Mouse (Mus musculus): ENCODE measurements around the gene Tmem80.
A peak's percentile ranks its signal among the peaks of the same experiment; 100 is the strongest.

The Tmem80 gene

GRCm38 (mm10) chr7:141326546-141327446 lies 743 bp upstream of the Tmem80 start:
- peak; percentile 30 for DNase-seq (ENCODE audit: low spot score)

- DNase-seq (ENCODE audit: low spot score): peak; percentile 44
These were observed 943 bp downstream of the Tmem80 start for GRCm38 (mm10) chr7:141328373-141328990.

DNA sequence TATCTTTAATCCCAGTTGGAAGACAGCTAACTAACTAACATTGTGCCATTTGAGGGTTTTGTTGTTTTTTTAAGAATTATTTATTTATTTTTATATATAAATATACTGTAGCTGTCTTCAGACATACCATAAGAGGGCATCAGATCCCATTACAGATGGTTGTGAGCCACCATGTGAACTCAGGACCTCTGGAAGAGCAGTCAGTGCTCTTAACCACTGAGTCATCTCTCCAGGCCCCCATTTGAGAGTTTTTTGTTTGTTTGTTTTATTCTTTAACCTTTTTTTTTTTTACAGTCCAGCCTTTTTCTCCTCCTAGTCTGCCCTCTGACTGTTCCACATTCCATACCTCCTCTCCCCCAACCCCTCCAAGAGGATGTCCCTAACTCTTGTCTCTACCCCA lies 3.2 kb downstream of the Tmem80 start:
- no peak for DNase-seq (ENCODE audit: low spot score)

DNA sequence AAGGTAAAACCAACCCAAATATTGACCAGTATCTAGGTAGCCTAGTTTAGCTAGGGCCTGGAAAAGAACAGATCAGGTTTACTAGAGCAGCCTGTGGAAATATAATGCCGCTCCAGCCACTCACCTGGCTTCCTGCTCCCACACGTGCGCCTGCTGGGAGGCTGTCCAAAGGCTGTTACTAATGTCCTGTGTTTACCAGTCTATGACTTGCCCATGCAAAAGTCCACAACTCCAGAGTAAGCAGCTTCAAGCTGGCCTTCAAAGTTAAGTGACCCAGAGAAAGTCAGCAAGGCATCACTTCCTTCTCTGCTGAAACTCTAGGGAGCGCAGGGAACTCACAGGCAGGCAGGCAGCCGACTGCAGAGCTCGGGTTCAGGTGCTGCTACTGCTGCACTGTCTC lies 4.5 kb downstream of the Tmem80 start:
- DNase-seq (ENCODE audit: low spot score): no peak

DNA sequence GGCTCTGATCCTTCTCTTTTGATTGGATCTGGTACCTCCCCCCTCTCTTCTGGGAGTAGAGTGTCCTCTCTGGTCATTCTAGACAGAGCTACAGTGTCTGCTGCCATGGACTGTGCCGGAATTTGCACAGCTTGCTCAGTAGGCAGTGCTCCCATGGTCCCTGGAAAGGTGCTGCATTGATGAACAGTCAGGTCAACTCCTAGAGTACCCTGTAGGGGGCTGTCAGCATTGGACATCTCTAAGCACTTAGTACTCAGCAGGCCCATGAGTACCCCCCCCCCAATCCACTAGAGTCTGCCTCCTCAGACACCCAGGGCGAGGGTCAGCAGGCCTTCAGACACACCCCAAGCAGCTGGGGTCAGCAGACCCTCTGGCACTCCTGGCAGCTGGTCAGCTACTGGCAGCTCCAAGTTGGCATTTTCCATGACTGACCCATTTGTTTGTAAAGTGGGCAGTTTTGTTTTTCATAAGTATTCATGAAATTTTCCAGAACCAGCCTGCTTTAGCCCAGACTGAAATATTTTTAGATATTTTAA lies 7.6 kb downstream of the Tmem80 start:
- DNase-seq (ENCODE audit: low spot score): no peak

DNA sequence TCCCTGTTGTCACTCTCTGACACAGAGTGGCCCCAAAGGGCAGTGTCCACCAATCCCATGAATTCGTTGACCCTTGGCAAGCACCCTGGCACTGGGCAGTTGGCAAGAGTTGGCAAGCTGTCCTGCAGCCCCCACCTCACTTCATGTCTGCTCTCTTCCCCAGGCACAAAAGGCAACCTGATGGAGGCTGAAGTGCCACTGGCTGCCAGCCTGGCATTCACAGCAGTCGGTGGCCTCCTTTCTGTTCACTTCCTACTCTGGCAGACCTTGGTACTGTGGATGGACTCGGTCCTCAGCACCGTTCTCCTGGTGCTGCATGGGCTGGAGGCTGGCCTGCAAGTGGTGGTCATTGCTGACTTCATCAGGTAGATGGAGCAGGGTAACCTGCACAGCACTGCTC lies 8.1 kb downstream of the Tmem80 start:
- no peak for DNase-seq (ENCODE audit: low spot score)

- DNase-seq (ENCODE audit: low spot score): no peak
These were observed 8.8 kb downstream of the Tmem80 start for GRCm38 (mm10) chr7:141336296-141336695.

GRCm38 (mm10) chr7:141337716-141338416 lies 10.3 kb downstream of the Tmem80 start:
- no peak for DNase-seq (ENCODE audit: low spot score)

DNA sequence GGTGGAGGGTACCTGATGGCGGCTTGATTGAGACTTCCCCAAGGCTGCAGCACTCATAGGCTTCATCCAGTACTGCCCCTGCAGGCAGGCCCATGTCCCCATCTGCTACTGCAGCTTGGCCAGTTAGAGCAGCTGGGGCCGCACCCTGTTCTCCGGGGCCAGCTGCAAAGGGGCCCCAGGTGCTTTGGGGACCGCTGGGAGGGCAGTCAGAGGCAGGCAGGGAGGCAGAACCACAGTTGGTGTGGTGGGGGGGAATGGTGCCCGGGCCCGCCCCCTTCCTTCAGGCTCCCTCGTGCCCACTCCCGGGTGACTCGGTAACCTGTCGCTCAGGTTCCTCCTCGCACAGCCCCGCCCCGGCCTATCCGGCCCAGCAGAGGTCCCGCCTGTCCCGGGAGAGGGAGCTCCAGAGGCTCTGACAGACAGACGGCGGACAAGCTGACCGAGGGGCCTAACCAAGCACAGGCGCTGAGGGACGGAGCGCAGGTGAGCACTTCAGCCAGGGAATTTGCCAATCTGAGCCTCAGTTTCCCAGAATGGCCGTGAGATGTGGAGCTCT lies 11.1 kb downstream of the Tmem80 start, which contains the start of gene Eps8l2:
TSS of gene Eps8l2 (plus strand) at position 305 of the 556 bp plus-strand sequence.
- peak; percentile 25 for DNase-seq (ENCODE audit: low spot score)

GRCm38 (mm10) chr7:141339215-141339920 lies 11.8 kb downstream of the Tmem80 start:
- no peak for DNase-seq (ENCODE audit: low spot score)

DNA sequence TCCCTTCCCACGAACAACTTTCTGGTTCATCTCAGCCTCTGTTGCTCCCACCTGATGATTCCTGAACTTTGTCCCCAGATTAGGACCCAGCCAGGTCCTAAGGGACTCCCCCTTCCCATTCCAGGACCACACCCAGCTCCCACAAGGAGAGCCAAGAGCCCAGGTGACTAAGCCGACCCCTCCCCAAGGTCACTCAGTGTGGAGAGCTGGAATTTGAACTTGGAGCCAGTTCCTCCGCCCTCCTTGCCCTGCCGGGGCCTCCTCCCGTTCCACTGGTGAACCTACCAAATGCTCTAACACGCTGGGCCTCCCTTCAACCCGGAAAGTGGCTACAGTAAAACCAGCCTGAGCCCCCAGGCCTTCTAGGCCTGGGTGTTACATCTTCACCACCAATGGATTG lies 12.5 kb downstream of the Tmem80 start:
- DNase-seq (ENCODE audit: low spot score): no peak

- no peak for DNase-seq (ENCODE audit: low spot score)
These were observed 12.9 kb downstream of the Tmem80 start for GRCm38 (mm10) chr7:141340476-141340875.

DNA sequence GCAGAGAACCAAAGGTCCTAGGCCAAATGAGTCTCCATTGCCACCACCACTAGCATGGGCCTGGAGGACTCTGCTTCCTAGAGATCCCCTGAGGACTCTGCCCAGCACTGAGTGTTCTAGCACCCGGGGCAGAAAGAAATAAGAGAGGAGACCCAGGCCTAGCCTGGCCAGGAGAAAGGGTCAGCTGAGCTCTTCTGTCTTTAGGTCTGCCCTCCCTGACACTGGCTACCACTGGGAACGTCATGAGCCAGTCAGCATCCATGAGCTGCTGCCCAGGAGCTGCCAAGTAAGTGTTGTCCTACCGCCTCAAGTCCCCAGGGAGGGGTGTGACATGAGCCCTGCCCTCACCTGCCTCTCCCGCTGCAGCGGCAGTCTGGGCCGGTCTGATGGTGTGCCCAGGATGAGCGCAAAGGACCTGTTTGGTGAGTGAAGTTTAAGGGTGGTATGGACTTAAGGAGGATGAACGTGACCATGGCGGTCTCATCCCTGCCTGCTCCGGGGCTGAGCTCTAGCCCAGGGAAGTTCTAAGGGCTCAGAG lies 14.2 kb downstream of the Tmem80 start:
- no peak for DNase-seq (ENCODE audit: low spot score)

GRCm38 (mm10) chr7:141343230-141343629 lies 15.7 kb downstream of the Tmem80 start:
- no peak for DNase-seq (ENCODE audit: low spot score)

- no peak for DNase-seq (ENCODE audit: low spot score)
These were observed 16.2 kb downstream of the Tmem80 start for GRCm38 (mm10) chr7:141343696-141344095.

- no peak for DNase-seq (ENCODE audit: low spot score)
These were observed 17.2 kb downstream of the Tmem80 start for GRCm38 (mm10) chr7:141344787-141345186.

GRCm38 (mm10) chr7:141351061-141351460 lies 23.5 kb downstream of the Tmem80 start:
- no peak for DNase-seq (ENCODE audit: low spot score)

DNA sequence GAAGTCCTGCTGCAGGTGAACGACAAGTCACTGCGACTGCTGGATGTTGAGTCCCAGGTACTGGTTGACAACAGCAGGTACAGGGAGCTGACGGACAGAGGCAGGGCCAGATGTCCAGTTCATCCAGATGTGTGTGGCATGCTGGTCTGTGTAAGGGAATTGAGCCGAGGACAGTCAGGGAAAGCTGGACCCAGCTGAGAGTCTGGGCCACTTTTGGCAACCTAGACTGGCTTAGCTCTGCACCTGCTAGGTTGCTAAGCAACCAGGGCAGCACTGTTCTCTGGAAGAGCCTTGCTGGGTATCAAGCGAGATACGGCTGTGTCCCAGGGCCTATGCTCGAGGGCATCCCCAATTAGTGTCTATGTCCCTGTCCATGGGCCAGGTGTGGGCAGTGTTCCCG lies 27.5 kb downstream of the Tmem80 start:
- no peak for DNase-seq (ENCODE audit: low spot score)

DNA sequence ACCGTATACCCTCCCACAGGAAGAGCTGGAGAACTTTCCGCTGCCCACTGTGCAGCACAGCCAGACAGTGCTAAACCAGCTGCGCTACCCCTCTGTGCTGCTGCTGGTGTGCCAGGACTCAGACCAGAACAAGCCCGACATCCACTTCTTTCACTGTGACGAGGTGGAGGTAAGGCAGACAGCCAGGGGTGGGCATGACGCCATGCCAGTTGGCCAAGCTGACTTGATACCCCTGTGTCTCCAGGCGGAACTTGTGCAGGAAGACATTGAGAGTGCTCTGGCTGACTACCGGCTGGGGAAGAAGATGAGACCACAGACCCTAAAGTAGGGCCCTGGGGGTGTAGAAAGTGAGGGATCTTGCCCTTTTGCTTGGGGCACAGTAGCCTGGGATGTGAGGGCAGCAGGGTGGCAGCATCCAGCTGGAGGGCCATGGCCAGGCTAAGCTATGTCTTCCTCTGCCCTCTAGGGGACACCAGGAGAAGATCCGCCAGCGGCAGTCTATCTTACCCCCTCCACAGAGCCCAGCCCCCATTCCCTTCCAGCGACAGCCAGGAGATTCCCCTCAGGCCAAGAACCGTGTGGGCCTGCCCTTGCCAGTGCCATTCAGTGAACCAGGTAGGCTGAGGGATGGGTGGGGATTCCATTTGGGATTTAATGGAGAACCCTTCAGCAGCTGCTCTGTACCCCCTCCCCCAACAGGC lies 28.2 kb downstream of the Tmem80 start:
- DNase-seq (ENCODE audit: low spot score): no peak

- DNase-seq (ENCODE audit: low spot score): no peak
These were observed 29.4 kb downstream of the Tmem80 start for GRCm38 (mm10) chr7:141356971-141357370.

GRCm38 (mm10) chr7:141361510-141361909 lies 34.0 kb downstream of the Tmem80 start:
- DNase-seq (ENCODE audit: low spot score): no peak

Data from c-Kit-positive CD71-positive TER-119-positive erythroid progenitor cells, embryonic 14.5 days (primary cell).